Mouse (Mus musculus): Measurements from ENCODE around the gene Nlrc4.
"Not testable (repeated sequence)": the region's sequence is repeated elsewhere in the genome, so short reads cannot be mapped to it uniquely, and the experiment has no call there.

Nlrc4 gene

DNA sequence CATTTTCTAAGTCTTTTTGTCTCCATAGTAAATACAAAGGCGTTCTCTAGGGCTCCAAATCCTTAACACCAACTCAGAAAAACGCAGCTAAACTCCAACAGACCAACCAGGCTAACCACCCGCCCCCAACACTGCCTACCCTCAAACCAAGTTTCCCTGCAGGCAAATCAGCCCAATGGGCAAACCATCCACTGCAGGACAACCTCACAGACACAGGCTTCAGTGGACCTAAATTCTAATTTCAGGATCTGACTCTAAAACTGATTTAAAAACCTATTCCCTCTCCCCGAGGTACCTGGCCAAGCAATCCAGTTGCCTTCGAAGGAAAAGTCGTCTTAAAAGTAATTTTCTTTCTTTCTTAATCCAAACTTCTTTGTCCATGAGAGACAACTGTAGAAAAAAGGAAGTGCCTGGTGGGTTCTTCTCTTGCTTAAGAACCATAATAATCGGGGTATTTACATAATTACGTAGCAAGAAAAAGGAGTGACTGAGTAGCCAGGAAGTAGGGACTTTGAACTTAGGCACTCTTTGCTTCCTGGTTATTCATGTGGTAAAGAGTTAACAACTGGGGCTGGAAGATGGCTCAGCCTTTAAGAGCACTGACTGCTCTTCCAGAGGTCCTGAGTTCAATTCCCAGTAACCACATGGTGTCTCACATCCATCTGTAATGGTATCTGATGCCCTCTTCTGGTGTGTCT, at the start of gene Nlrc4:
Gene Nlrc4, minus strand, starts transcription at position 432 of the 698 bp plus-strand sequence.
- no peak for DNase-seq (ENCODE audit: low read depth, low spot score)

DNA sequence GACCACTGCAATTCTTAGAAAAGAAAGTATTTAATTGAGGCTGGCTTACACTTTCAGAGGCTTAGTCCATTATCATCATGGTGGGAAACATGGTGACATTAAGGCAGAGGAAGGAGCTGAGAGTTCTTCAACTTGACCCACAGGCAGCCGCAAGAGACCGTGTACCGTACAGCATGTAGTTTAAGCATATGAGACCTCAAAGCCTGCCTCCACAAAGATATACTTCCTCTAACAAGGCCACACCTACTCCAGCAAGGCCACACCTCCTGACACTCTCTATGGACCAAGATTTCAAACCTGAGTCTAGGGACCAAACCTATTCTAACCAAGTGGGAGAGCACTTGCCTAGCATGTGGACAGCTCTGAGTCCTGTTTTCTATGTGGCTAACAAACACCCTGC, 49.7 kb upstream of the Nlrc4 start:
- no peak for DNase-seq (ENCODE audit: low read depth, low spot score)

- no peak for DNase-seq (ENCODE audit: low read depth, low spot score)
These were observed 49.0 kb upstream of the Nlrc4 start for GRCm38 (mm10) chr17:74507934-74508333.

DNA sequence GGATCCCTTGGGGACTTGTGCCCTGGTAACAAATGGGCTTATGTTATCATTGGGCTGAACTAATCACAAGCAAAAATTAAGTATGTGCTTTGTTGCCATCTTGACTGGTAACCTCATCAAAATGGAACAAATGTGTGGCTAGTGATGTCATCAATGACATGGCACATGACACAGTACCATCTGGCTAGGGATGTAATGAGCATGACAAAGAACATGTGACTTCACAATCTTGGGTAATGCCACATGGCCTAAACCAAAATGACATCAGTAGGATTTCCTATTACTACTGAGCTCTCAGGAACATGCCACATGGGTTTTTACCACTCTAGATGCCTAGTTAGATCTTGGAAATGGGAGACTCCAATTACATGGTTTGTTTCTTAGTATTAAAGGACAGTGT, 42.1 kb upstream of the Nlrc4 start:
- DNase-seq (ENCODE audit: low read depth, low spot score): no peak

DNA sequence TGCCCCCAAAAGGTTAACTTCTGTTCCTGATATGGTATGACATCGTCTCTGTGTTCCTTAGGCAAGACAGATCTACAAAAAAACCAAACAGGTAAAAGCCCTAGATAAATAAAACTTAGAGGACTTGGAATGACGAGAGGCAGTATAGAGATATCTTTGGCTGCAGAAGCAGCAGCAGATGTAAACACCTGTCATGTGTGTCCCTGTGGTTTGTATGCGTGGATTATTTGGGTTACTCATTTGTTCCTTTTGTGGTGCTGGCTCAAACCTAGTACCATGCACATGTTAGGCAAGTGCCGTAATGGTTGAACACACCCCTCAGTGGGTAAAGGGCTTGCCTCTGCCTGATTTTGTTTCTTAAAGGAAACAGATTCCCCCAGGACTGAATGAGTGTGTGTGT, 41.3 kb upstream of the Nlrc4 start:
- DNase-seq (ENCODE audit: low read depth, low spot score): no peak

DNA sequence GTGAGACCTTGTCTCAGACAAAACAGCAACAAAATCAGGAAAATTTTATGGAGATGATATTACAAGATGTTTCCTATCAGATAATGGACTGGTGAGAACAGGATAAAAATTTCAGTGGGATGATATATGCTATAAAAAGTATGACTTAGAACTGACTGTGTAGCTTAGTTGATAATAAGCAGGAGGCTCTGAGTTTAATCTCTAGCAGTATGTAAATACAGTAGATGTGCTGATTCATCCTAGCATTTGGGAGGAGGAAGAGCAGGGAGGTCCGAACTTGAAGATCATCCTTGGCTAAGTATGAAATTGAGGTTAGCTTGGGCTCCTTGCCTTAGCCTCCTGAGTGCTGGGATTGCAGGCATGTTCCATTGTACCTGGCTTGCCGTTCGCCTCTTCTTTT, 32.6 kb upstream of the Nlrc4 start:
- no peak for DNase-seq (ENCODE audit: low read depth, low spot score)

DNA sequence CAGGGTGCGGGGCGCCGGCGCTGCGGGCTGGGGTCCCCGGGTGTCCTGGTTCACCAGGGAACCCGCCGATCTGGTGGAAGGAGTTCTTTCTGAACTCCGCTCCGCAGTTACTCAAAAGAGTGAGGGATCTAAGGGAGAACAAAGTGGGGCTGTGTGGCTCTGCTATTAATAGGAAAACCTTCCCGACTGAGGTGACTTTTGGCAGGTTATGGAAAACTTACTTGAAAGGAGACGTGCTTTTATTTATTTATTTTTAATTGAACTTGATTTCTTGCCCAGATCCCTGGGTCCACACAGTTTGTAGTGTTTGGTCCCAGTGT, 30.9 kb upstream of the Nlrc4 start:
- no peak for DNase-seq (ENCODE audit: low read depth, low spot score)

DNA sequence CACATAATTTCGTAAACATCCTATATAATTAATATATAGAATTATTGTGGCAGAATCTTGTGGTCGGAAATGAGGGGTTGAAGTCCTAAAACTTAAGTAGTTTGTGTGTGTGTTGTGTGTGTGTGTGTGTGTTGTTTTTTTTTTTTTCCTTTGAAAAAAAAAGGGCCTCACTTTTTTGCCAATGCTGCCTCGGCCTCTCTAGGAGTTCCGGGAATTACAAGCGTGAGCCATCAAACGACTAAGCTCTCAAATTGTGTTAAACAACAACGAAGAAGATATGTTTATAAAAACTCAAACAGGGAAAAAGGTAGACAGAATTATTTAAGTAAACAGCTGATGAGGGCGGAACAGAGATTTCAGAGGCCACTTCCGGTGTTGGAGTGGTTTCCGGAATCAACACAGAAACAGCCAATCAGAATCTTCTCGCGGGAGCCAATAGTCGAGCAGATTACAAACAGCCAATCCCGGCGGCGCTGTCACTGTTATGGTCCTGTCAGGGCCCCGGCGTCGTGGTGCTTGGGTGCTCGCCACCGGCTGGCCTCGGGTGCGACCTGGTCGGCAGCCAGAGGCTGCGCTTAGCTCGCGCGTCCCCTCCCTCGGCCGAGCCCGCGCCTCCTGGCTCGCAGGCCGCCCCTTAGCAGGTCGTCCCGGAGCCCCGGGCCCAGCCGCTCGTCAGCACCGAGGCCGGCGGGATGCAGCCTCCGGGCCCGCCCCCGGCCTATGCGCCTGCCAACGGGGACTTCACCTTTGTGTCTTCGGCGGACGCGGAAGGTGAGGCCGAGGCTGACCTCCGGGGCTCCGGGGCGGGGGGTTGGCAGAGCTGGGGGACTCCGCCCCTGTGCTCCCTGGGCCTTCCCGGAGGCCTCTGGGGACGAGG, 30.3 kb upstream of the Nlrc4 start, which contains the start of gene Yipf4:
Gene Yipf4, plus strand, starts transcription at position 470 of the 877 bp plus-strand sequence.
- peak; percentile 91 for DNase-seq (ENCODE audit: low read depth, low spot score)

DNA sequence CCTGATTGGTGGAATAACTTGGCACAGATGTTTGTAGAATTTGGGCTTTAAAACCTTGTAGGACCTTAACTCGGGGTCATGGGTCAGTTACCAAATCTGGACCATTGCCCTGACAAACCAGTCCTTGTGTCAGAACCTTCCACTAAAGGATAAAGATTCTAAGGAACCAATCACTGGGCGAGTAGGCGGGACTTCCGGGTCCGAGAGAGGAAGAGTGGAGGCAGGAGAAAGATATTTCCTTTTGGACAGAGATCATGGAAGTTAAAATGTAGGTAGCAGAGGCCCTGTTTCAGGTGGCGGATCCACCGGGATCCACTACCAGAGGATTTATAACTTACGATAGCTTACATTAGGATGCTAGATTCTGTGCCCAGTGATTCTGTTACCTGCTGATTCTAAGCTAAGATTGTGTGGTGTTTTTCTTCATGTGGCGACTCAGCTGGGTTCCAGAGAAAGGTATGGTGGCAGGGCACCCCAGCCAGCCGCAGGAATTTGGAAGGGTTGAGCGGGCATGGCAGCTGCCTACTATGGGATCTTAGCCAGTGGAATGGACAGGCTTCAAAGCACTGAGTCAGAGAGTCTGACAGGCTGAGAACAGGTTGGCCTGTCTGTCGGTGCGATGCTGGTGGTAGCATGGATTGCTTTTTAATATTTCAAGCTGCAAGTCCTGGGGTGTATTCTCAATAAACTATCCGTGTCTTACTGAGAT, 21.6 kb upstream of the Nlrc4 start:
- no peak for DNase-seq (ENCODE audit: low read depth, low spot score)

GRCm38 (mm10) chr17:74470133-74470532, 11.2 kb upstream of the Nlrc4 start:
- DNase-seq (ENCODE audit: low read depth, low spot score): not testable (repeated sequence)

- not testable (repeated sequence) for DNase-seq (ENCODE audit: low read depth, low spot score)
These were observed 9.0 kb upstream of the Nlrc4 start for GRCm38 (mm10) chr17:74467981-74468380.

DNA sequence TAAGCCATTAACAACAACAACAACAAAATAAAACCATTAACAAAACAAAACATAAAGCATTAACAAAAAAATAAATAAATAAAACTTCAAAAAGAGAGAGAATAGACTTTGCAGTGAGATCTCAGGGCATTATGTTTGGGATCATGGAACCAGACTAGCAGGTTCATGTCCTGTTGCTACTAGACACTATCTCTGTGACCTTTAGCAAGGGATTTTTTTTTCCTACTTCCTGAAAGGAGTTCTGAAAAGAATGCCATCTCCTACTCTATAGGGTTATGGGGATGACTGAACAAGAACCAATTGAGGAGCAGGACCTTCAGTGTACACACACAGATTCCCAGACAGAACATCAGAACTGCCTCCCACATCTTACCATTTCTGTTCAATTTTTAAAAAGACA, 4.6 kb upstream of the Nlrc4 start:
- no peak for DNase-seq (ENCODE audit: low read depth, low spot score)

DNA sequence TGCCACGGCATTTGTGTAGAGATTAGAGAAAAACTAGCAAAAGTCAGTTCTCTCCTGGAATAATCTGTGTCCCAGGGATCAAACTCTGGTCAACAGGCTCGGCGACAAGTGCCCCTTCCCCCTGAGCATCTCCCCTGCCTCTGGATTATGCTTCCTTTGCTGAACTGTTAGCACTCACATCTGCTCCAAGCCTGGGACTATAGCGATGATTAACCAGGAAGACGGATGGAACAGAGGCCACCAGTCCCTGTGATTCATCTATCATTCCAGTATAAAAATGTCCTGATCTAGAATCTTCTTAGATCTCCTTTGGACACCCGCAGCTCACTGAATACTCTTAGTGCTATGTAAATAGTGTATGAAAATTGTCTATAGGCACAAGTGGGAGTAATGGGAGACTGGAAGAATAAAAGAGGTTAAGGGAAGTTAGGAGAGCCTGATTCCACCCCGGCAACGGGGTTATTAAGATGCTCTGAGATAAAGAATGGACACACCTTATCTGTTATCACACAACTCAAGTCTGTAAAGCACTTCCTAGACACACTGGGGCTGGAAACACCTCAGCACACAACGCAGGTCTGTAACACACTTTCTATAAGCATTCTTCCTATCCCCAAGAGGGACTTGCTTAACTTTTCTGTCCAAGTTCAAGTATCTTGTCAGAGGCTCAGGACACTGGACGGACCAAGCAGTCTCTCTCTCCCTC, 817 bp downstream of the Nlrc4 start:
- no peak for DNase-seq (ENCODE audit: low read depth, low spot score)

- no peak for DNase-seq (ENCODE audit: low read depth, low spot score)
These were observed 2.1 kb downstream of the Nlrc4 start for GRCm38 (mm10) chr17:74456825-74457224.

DNA sequence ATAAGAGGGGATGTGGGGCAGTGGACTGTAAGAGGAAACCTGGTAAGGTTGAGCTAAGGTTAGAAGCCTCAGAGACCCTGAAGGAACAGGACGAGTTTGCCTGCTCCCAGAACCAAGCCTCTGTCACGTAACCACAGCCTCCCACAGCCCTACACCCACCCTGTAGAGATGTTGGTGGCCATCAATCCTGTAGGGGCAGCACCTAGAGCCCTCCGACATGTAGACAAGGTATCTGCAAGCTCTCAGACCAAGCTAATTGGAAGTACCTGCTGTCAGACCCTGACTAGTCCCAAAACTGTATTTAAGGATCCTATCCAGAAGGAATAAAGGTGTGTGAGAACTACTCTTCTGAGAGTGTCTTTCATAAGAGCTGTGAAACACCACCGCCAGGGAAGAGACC, 3.5 kb downstream of the Nlrc4 start:
- DNase-seq (ENCODE audit: low read depth, low spot score): peak; percentile 47

DNA sequence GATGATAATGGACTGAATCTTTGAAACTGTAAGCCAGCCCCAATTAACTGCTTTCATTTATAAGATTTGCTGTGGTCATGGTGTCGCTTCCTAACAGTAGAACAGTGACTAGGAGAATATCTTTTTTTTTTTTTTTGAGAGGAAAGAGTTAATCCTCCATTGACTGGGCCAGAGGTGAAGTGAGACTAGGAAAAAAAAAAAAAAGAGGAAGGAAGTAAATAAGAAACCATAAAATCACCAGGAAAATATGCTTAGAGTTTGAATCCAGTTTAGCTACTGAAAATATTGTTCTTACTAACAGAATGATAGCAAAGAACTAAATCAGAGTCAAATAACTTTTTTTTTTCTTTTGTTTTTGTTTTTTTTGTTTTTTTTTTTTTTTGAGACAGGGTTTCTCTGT, 4.3 kb downstream of the Nlrc4 start:
- DNase-seq (ENCODE audit: low read depth, low spot score): no peak

DNA sequence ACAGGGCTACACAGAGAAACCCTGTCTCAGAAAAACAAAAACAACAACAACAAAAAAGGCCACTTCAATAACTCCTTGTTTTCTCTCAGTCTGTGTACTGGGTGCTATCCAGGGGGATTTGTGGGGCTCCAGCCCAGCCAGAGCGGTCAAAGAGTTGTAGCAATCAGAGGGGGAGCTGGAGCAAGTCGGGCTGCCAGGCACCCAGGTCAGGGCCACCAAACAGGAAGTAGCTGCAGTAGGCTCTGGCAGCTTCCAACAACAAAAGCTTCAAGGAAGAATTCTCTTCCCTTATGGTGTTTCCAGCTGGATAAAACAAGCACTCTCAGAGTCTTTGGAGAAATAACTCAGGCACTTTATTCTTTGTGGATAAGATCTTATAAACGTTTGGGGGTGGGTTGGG, 5.0 kb downstream of the Nlrc4 start:
- DNase-seq (ENCODE audit: low read depth, low spot score): no peak

DNA sequence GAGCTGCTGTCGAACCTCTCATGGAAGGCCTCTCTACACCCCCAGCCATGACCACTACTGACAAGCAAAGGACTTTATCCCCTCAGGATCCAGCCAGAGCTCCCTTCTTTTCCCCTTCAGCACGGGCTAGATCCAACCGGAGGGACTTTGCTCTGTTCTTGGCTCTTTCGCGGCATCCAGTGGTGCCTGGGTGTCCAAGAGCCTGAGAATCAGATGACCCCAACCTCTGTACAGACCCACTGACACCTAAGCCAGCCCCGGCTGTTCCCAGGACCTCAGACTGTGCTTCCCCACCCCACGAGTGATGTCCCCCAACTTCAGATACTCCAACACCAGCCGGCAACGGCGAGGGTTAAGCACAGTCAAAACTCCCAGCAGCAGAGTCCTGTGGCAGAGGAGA, 9.2 kb downstream of the Nlrc4 start:
- no peak for DNase-seq (ENCODE audit: low read depth, low spot score)

DNA sequence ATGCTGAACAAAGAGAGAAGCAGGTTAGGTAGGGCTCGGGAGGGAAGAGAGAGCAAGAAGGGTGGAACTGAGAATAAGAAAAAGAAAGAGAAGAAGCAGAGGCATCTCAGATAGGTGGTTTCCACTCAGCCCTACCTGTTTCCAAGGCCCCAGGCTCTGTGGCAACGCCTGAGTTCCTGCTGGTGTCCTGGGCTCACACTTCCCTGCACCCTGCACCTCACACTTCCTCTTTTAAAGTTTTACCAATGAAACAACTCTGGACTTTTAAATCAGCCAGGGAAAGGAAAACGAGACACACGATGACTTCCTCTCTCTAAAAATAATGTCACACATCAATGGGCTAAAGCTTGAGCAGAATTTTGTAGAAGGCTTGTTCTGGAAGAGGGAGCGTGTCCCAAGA, 18.5 kb downstream of the Nlrc4 start:
- DNase-seq (ENCODE audit: low read depth, low spot score): no peak

GRCm38 (mm10) chr17:74437762-74438161, 21.2 kb downstream of the Nlrc4 start:
- DNase-seq (ENCODE audit: low read depth, low spot score): no peak

DNA sequence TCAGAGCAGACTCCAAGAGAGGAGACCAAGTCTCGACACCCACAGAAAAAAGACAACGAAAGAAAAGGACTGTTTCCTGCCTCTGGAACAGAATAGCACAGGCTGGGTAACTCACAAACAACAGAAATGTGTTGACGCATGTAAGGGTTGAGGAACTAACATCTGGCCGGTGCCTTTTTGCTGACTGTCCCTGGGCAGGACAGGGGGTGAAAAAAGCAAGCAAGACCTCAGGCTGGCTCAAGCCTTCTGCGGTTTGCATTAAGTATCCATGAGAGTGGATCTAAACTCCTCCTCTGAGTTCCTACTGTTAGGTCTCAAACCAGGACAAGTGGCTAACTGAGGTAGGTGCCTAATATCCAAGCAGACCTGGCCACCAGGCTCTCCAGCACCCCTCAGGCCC, 26.3 kb downstream of the Nlrc4 start:
- no peak for DNase-seq (ENCODE audit: low read depth, low spot score)

DNA sequence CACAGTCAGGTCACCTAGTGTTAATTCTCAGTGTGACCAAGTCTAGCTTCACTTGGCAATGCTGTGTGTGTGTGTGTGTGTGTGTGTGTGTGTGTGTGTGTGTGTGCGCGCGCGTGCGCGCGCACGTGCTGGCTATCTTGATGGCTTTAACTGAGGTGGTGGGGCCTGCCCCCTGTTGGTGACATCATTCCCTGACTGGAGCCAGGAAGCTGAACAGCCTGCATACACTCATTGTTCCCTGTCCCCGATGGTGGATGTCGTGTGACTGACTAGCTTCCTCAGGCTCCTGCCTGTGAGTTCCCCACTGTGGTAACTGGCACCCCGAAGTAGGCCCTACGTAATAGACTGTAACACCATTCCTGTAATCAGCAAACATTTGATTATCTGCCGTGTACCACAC, 27.5 kb downstream of the Nlrc4 start:
- DNase-seq (ENCODE audit: low read depth, low spot score): peak; percentile 65
